Mouse (Mus musculus) E14TG2a.4 (cell line): ENCODE results near the gene Vcam1.

Experiments used
- CTCF ChIP-seq: conservative IDR thresholded peaks from 2 replicates; pipeline ENCODE4 v1.5.1; 2014; ENCODE audit warnings: low read length
- NANOG ChIP-seq: IDR thresholded peaks from 2 replicates; pipeline ENCODE4 v1.6.1; 2014; ENCODE audit warnings: borderline replicate concordance, low read length, mixed read lengths
- POU5F1 ChIP-seq: IDR thresholded peaks from 2 replicates; pipeline ENCODE4 v1.6.1; 2014; ENCODE audit warnings: low read length, borderline replicate concordance

- TF ChIP-seq CTCF (no peak), POU5F1 (no peak), NANOG (no peak)
Measured at GRCm38 (mm10) chr3:116122696-116123095, 6.8 kb downstream of the Vcam1 start.
